Mouse (Mus musculus): ENCODE data around the gene Lkaaear1.
A peak's percentile ranks its signal among the peaks of the same experiment; 100 is the strongest.

The Lkaaear1 gene

DNA sequence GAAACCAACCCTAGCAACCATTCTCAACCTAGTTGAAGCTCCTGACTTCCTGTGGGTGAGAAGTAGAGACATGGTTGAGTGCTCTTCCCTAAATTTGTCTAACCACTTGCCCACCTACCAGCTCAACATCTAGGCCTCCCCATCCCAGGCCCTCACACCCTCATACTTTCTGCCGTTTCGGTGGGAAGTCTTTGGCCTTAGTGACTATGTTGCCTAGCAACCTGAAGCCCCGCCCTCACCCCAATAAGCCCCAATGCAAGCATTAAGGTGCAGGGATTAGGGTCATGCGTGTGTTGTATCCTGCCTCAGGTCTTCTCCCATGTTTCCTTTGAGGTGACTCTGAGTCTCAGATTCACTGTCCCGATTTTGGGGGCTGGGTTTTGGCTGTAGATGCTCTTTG lies at the start of gene Lkaaear1:
Lkaaear1 (minus strand) TSS at position 202 of the 400 bp plus-strand sequence.
- DNase-seq = no peak

GRCm38 (mm10) chr2:181730051-181730450 lies 31.8 kb upstream of the Lkaaear1 start:
- no peak for DNase-seq

DNA sequence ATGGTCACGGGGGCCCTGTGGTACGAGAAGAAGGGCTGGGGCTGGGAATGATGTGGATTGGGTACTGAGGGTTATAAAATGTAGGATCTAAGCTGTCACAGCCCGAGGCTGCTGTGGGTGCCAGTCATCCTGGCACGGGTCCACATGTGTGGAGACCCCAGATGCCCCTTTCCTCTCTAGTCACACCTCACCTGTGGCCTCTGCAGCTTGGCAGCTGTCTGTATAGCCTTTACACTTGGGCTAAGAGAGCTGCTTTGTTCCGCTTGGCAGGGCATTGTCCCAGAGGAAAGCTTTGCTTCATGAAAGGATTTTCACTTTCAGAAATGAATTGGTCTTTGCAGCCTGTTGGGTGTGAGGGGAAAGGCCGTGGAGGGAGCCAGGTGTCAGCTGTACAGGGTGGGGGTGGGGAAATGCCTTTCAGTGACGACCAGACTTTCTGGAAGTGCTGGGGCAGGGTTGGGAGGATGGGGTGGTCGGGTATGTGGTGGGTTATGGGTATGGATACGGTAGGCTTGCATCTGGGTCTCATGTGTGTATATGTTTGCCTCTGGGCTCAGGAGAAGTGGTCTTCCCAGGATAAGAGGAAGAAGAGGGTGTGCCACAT lies 29.5 kb upstream of the Lkaaear1 start:
- DNase-seq = no peak

- no peak for DNase-seq
Observed at GRCm38 (mm10) chr2:181722213-181722612, 24.0 kb upstream of the Lkaaear1 start.

- DNase-seq = peak; percentile 86
Observed at GRCm38 (mm10) chr2:181721200-181721599, 23.0 kb upstream of the Lkaaear1 start.

DNA sequence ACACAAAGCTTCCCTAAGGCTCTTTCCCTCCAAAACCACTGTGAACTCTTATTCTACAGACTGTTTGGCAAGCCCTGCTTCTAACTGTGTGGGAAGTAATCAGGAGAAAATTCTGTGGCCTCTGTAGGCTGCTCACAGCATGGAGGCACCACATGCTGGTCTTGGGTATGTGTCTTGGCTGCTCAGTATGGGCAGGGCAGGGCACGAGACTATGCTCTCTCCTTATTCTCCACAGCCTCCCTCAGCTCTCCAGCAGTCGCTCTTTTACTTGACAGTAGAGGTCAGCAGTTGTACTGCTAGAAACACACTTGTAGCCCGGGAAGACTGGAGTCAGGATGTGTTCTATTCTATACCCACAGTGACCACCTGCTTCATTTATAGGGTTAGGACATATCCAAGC lies 21.8 kb upstream of the Lkaaear1 start:
- peak; percentile 67 for DNase-seq

DNA sequence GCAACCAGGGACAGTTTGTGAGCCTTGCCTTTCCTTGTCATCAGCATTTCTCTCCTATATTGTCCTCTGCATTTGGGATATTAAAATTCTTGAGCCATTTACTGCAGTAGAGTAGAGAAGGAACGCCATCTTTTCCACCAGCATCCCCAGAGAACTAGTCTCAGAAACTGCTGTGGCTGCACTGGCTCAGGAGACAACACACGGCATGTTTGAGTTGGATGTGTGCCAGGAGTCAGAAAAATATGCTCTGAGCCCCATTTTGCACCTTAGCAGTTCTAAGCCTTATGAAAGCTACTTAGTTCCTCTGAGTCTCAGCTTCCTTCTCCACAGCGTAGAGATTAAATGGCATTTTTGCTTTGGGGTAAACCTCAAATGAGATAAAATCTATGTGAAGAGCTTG lies 18.7 kb upstream of the Lkaaear1 start:
- DNase-seq = no peak

GRCm38 (mm10) chr2:181715382-181715781 lies 17.1 kb upstream of the Lkaaear1 start:
- DNase-seq = no peak

DNA sequence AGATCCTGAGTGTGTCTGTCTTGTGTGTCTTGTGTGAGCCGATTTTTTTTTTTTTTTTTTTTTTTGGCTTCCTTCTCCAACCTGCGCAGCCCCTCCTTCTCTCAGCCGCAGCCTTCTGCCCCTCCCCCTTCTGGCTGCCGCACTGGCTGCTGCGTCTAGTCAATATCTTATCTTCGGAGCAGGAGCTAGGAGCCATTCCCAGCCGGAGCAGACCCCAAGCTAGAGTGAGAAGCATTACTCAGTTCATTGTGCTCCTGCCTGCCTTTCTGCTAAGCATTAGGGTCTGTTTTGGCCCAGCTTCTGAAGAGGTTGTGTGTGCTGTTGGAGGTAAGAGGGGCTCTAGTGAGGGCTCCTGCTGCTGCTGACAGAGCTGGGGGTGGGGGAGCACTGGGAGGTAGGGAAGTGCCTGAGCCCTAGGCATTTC lies 16.7 kb upstream of the Lkaaear1 start, which contains the start of gene Oprl1:
Oprl1 (plus strand) TSS at position 114 of the 424 bp plus-strand sequence.
- no peak for DNase-seq

DNA sequence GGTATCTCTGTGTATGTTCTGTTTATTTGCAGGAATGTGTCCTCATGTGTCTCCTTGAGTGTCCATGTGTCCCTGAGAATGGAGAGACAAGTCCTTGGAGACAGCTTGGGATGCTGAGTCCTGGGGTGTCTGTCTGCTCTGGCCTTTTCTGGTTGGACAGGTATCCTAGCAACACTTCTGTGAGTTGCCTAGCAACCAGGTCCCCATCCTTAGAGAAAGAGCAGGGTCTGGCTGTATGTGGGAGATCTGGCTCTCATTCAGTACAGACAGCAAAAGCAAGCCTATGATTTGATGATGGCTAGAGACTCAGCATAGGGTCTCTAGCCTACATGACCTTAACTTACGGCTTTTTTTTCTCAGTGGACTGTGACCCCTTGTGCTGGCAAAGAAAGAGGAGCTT lies 15.5 kb upstream of the Lkaaear1 start:
- DNase-seq = peak; percentile 56

GRCm38 (mm10) chr2:181706668-181707067 lies 8.4 kb upstream of the Lkaaear1 start:
- DNase-seq = no peak

GRCm38 (mm10) chr2:181696801-181697420 lies 1.3 kb downstream of the Lkaaear1 start:
- DNase-seq = no peak

DNA sequence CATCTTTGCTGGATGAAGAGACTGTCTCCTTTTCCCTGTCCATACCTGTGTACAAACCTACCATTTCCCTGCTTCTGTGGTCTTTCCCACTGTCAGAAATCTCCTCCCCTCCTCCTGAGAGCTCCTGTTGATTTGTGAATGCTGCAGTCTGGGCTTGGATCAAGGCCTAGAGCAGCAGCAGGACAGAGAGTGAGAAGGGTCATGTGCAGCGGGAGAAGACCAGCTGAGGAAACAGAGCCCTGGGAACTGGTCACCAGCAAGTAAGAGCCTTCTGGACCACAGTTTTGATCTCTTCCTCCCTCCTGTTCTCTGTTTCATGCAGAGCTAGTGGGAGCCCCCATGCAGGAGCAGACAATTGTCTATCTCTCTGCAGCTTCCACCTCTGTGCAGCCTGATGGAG lies 2.5 kb downstream of the Lkaaear1 start:
- DNase-seq = no peak

DNA sequence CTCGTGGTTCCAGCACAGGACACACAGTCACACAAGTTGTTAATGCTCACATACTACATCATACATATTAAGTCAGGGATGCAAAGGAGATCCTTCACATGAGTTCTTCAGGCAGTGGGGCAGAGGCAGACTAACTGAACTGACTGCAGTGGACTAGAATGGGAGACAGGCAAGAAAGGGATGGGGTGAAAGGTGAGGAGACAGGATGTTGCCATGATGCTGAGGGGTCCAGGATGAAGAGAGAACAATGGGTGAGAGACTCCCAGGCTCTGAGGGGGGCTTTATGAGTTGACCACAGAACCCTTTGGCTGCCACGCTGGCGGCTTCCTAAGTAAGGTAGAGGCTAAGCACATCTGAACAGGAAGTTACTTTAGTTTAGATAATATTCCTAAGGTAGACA lies 3.7 kb downstream of the Lkaaear1 start:
- DNase-seq = no peak

- peak; percentile 67 for DNase-seq
Observed at GRCm38 (mm10) chr2:181693339-181694280, 4.6 kb downstream of the Lkaaear1 start, which contains the start of gene Rgs19. Gene Rgs19 (minus strand): TSS chr2:181693977.

GRCm38 (mm10) chr2:181692304-181692703 lies 5.9 kb downstream of the Lkaaear1 start:
- DNase-seq = no peak

- no peak for DNase-seq
Observed at GRCm38 (mm10) chr2:181691571-181691970, 6.7 kb downstream of the Lkaaear1 start.

DNA sequence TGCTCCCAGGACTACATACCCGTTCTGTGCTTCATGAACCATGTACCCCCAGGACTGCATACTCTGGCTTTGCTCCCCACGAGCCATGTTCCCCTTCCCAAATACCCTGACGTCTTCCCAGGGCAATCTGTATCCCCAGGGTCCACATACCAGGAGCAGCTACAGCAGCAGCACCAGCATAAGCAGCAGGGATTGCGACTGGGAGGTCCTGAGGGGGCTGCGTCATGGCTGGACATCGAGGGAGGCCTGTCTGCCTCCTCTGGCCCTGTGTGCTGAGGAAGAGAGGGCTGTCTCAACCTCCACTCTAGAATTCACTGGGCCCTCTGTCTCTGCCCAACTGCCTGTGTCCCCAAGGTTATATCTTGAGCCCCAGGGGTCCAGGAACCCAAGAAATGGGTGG lies 7.2 kb downstream of the Lkaaear1 start:
- DNase-seq = no peak

DNA sequence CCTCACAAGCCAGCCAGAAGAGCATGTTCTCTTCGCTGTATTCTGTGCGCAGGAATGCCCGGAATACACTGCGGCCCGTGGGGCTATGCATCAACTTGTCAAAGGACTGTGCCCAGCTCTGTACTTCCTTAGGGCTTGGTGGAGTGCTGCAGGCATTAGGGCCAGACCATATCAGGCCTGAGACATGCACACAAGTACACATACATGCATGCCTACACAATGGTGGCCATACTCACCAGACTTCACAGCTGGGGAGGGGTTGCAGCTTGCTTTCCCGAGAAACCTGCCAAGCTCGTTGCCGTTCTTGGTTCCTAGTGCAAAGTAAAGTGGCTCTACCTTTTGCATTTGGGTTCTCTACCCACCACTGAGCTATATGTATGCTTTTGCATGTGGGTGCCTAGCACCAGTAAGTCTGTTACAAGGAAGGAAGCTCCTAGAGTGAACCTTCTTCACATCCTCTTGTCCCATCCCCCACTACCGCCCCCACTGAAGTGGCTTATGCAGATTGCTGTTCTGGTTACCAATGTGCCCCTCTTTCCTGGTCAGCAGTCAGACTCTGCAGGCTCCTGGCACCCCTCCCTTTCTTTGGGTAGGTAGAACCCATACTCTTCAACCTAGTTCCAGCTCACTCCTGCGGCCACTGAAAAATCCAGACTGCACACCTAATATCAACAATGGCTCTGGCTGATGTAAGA lies 8.6 kb downstream of the Lkaaear1 start:
- DNase-seq = no peak

DNA sequence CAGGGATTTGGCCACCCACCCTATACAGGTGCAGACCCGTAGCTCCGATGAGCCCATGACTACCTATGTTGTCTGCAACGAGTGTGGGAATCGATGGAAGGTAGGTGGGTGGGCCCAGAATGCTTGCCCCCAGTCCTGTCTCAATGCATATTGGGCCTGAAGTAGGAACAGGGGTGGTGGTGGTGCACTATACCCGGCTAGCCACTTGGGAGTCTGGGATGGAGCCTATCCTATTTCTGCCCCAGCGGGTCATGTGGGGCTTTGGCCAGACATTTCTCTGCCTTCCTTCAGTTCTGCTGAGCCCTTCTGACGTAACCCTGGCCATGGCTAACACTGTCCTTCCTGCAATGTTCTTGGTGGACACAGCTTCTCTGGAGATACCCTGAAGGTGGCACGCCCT lies 10.7 kb downstream of the Lkaaear1 start:
- no peak for DNase-seq

DNA sequence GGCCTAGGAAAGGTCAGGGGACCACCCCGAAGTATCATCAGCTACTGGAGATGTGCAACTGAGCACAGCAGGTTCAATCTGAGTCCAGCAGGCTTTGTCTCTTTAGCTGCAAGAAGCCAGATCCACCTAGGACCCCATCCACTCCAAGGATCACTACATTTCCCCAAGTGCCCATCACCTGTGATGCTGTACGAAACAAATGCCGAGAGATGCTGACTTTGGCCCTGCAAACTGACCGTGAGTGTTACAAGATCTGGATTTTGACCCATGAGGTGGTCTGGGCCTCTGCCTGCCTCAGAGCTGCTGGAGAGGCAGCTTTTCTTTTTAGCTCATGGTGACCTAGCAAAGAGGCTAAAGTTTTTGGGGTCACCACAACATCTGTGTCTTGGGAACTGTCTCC lies 12.6 kb downstream of the Lkaaear1 start:
- no peak for DNase-seq

DNA sequence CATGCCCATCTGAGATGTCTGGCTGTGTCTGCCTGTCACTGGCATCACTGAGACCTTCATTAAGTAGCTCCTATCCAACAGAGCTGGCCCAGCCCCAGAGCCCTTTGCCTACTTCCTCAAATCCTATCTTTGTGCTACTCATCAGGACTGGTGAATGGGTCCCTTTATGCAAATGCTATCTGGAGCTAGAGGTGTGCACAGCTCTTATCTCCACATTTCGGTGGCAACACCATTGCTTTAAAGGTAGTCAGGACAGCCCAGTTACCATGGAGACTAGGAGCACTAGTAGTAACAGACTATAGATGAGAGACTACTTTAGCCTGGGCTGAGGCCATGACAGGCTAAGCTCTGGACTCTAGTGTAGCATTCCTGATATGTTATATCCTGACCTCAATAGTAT lies 13.5 kb downstream of the Lkaaear1 start:
- no peak for DNase-seq

GRCm38 (mm10) chr2:181683381-181683780 lies 14.9 kb downstream of the Lkaaear1 start:
- no peak for DNase-seq
